Mouse (Mus musculus) embryonic facial prominence, embryonic 13.5 days (tissue): ENCODE results near the gene Nf2. TPM values are rescaled to one million over a fixed set of nuclear protein-coding genes. Genes with fewer than 3 reads are reported as not detected.
A peak's percentile ranks its signal among the peaks of the same experiment; 100 is the strongest.

Experiments used
- ATAC-seq: fragments of 200-750 bp; cut with Nextera tagmentation; 2 replicates; pipeline ENCODE4 v1.8.0; 2017; ENCODE audit warnings: low read depth; ENCODE audit not compliant: insufficient number of reproducible peaks, insufficient read depth, low FRiP score, low TSS enrichment
- H3K27ac ChIP-seq: fragments of 300-500 bp; sonication (generic); 2 replicates; pipeline ENCODE4 v1.5.1; 2015; ENCODE audit warnings: moderate library complexity, mild to moderate bottlenecking, inconsistent platforms
- H3K27me3 ChIP-seq: fragments of 300-500 bp; sonication (generic); 2 replicates; pipeline ENCODE4 v1.6.1; 2015; ENCODE audit warnings: mild to moderate bottlenecking, inconsistent platforms
- H3K36me3 ChIP-seq: fragments of 300-500 bp; sonication (generic); 2 replicates; pipeline ENCODE4 v1.6.1; 2015; ENCODE audit warnings: mild to moderate bottlenecking, inconsistent platforms
- H3K4me1 ChIP-seq: fragments of 300-500 bp; sonication (generic); 2 replicates; pipeline ENCODE4 v1.6.1; 2015; ENCODE audit warnings: inconsistent platforms
- H3K4me2 ChIP-seq: fragments of 300-500 bp; sonication (generic); 2 replicates; pipeline ENCODE4 v1.6.1; 2015; ENCODE audit warnings: moderate library complexity, mild to moderate bottlenecking, inconsistent platforms
- H3K4me3 ChIP-seq: fragments of 300-500 bp; sonication (generic); 2 replicates; pipeline ENCODE4 v1.5.1; 2015; ENCODE audit warnings: mild to moderate bottlenecking, inconsistent platforms
- H3K9ac ChIP-seq: fragments of 300-500 bp; sonication (generic); 2 replicates; pipeline ENCODE4 v1.6.1; 2015; ENCODE audit warnings: mild to moderate bottlenecking, inconsistent platforms
- H3K9me3 ChIP-seq: fragments of 300-500 bp; sonication (generic); 2 replicates; pipeline ENCODE4 v1.6.1; 2016; ENCODE audit warnings: inconsistent platforms
- WGBS: fragments of 180-500 bp; shearing (Covaris S2); methylation state at CpG from one replicate; pipeline ENCODE4 v1.1.7; 2015; ENCODE audit warnings: mixed read lengths; 5-methylcytosine and 5-hydroxymethylcytosine counted together
- polyA plus RNA-seq: library from polyadenylated mRNA; unstranded; fragments of >200 nt; fragmentation: Nextera tagmentation; extraction: Ambion mirVana; gene quantifications from 2 replicates; pipeline ENCODE4 v1.2.1, GENCODE M21; 2015

Nf2 gene
- polyA plus RNA-seq = 55.7 and 61.4 TPM in 2 replicates

DNA sequence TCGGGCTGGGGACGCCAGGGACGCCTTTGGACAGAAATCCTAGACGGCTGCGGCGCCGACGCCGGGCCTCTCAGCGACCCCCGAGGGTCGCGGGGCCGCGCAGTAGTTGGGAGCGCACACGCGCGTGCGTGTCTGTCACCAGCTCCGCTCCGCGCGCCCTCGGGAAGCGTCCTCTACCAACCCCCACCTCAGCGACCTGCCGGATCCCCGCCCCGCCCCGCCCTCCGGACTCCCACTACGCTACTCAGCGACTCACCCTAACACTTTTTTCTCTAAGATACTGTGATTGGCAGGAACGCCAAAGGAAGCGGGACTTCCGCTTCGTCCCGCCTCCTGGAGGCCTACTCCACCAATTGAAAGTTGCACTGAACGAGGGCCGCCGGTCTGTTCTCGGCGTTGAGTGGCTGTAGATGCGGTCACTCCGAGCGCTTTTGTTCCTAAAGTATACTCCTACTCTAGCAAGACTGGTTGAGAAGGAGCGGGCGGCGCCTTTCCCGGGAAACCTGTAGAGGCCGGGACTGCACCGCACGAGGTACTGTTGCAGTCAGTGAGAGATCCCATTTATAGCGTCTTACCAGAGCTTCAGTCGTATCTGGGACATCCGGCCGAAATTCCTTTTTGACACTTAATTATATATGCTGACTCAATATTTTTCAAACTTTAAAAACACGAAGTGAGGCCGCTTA, at the start of gene Nf2:
Nf2 (minus strand) TSS at position 279 of the 686 bp plus-strand sequence.
- Histone ChIP-seq H3K4me3 (peak within 1 kb of the TSS; percentile 99), H3K36me3 (no peaks in the 10 kb centered on the region), H3K9me3 (no peaks in the 10 kb centered on the region), H3K27me3 (no peaks in the 10 kb centered on the region), H3K27ac (peak within 1 kb of the TSS; percentile 78), H3K9ac (peak within 1 kb of the TSS; percentile 94), H3K4me1 (peaks cover 14% of the 10 kb centered on the region), H3K4me2 (peak within 1 kb of the TSS; percentile 67)
- under 1% methylated on average over 60 of the region's 60 CpGs for WGBS
- ATAC-seq = peak; percentile 99

GRCm38 (mm10) chr11:4894848-4895816, 45.8 kb upstream of the Nf2 start, which contains the start of gene Thoc5:
Gene Thoc5, plus strand, starts transcription at chr11:4895320.
- H3K9me3 ChIP-seq = no peaks in the 10 kb centered on the region
- no peaks in the 10 kb centered on the region for H3K27me3 ChIP-seq
- peaks cover 44% of the 10 kb centered on the region for H3K36me3 ChIP-seq
- peak within 1 kb of the TSS; percentile 71; the same call in 1 of the 2 replicates for H3K27ac ChIP-seq
- 2% methylated on average over 52 of the region's 52 CpGs for WGBS
- peak within 1 kb of the TSS; percentile 84 for H3K4me2 ChIP-seq
- H3K4me3 ChIP-seq = peak within 1 kb of the TSS; percentile 75
- H3K9ac ChIP-seq = peak within 1 kb of the TSS; percentile 88
- peaks cover 5% of the 10 kb centered on the region for H3K4me1 ChIP-seq
- peak; percentile 74; the same call in 1 of the 2 replicates for ATAC-seq

- no peak overlapping the region for H3K9ac ChIP-seq
- no peaks in the 10 kb centered on the region for H3K27me3 ChIP-seq
- WGBS = 97% methylated on average over 3 of the region's 3 CpGs
- peaks cover 68% of the 10 kb centered on the region for H3K36me3 ChIP-seq
- no peak overlapping the region for H3K27ac ChIP-seq
- H3K4me1 ChIP-seq = 0 out of 2 replicates have a peak, but pooled peaks cover 4% of the 10 kb centered on the region
- ATAC-seq = no peak
- H3K4me2 ChIP-seq = no peak overlapping the region
- no peaks in the 10 kb centered on the region for H3K9me3 ChIP-seq
- no peak overlapping the region for H3K4me3 ChIP-seq
Measured at GRCm38 (mm10) chr11:4886987-4887386, 37.7 kb upstream of the Nf2 start.

GRCm38 (mm10) chr11:4885385-4885903, 36.1 kb upstream of the Nf2 start:
- Histone ChIP-seq H3K27ac (no peak overlapping the region), H3K36me3 (peaks cover 56% of the 10 kb centered on the region), H3K4me1 (0 out of 2 replicates have a peak, but pooled peaks cover 4% of the 10 kb centered on the region), H3K9ac (no peak overlapping the region), H3K9me3 (no peaks in the 10 kb centered on the region), H3K4me3 (no peak overlapping the region), H3K4me2 (no peak overlapping the region), H3K27me3 (no peaks in the 10 kb centered on the region)
- WGBS = 68% methylated on average over 2 of the region's 2 CpGs
- no peak for ATAC-seq

- Histone ChIP-seq H3K27me3 (no peaks in the 10 kb centered on the region), H3K27ac (no peak overlapping the region), H3K36me3 (peaks cover 33% of the 10 kb centered on the region), H3K4me1 (0 out of 2 replicates have a peak, but pooled peaks cover 4% of the 10 kb centered on the region), H3K9me3 (no peaks in the 10 kb centered on the region), H3K4me3 (no peak overlapping the region), H3K4me2 (no peak overlapping the region), H3K9ac (no peak overlapping the region)
- WGBS = 55% methylated on average over 14 of the region's 14 CpGs
- ATAC-seq = 0 out of 2 replicates have a peak, but pooled peaks have one; percentile 20
Measured at GRCm38 (mm10) chr11:4882892-4883627, 33.7 kb upstream of the Nf2 start.

DNA sequence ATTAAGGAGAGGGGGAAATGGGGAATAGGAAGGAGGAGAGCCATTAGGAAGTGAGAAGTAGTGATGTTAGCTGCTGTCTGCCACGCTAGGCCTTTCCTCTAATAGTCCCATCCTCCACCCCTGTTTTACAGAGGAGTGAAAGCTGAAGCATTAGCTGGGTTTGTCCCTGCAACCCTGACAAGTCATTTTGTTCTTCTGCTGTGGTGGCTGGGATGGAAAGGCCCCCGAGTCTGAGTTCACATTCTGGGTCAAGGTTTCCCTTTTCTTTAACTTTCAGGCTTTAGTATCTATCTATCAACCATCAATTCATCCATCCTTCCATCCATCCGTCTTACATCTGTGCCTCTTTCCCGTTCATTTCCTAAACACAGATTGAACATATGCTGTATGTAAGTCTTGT, 31.8 kb upstream of the Nf2 start:
- H3K27ac ChIP-seq = no peak overlapping the region
- ATAC-seq = no peak
- no peak overlapping the region for H3K4me2 ChIP-seq
- no peaks in the 10 kb centered on the region for H3K27me3 ChIP-seq
- no peak overlapping the region for H3K4me3 ChIP-seq
- no peaks in the 10 kb centered on the region for H3K9me3 ChIP-seq
- 0 out of 2 replicates have a peak, but pooled peaks cover 4% of the 10 kb centered on the region for H3K4me1 ChIP-seq
- 86% methylated on average over 4 of the region's 4 CpGs for WGBS
- H3K9ac ChIP-seq = no peak overlapping the region
- peaks cover 28% of the 10 kb centered on the region for H3K36me3 ChIP-seq

- Histone ChIP-seq H3K27me3 (no peaks in the 10 kb centered on the region), H3K4me1 (peaks cover 10% of the 10 kb centered on the region), H3K36me3 (peaks cover 11% of the 10 kb centered on the region; the same call in 1 of the 2 replicates), H3K27ac (no peak overlapping the region), H3K9ac (peak overlapping the region; percentile 75), H3K4me2 (peak overlapping the region; percentile 75), H3K9me3 (no peaks in the 10 kb centered on the region), H3K4me3 (peak overlapping the region; percentile 68)
- WGBS = 5% methylated on average over 10 of the region's 10 CpGs
- 0 out of 2 replicates have a peak, but pooled peaks have one; percentile 12 for ATAC-seq
Measured at GRCm38 (mm10) chr11:4874551-4874950, 25.2 kb upstream of the Nf2 start.

- H3K4me1 ChIP-seq = peaks cover 10% of the 10 kb centered on the region
- no peak within 1 kb of the TSS for H3K27ac ChIP-seq
- H3K36me3 ChIP-seq = peaks cover 11% of the 10 kb centered on the region; the same call in 1 of the 2 replicates
- under 1% methylated on average over 30 of the region's 30 CpGs for WGBS
- no peaks in the 10 kb centered on the region for H3K27me3 ChIP-seq
- peak within 1 kb of the TSS; percentile 75 for H3K4me2 ChIP-seq
- ATAC-seq = peak; percentile 83
- peak within 1 kb of the TSS; percentile 75 for H3K9ac ChIP-seq
- H3K9me3 ChIP-seq = no peaks in the 10 kb centered on the region
- peak within 1 kb of the TSS; percentile 68 for H3K4me3 ChIP-seq
Measured at GRCm38 (mm10) chr11:4873755-4874475, 24.6 kb upstream of the Nf2 start, which contains the start of gene Nipsnap1. Gene Nipsnap1, plus strand, starts transcription at chr11:4873951.

- no peak for ATAC-seq
- H3K4me1 ChIP-seq = peaks cover 19% of the 10 kb centered on the region
- 36% methylated on average over 10 of the region's 10 CpGs for WGBS
- H3K27ac ChIP-seq = no peak overlapping the region
- no peaks in the 10 kb centered on the region for H3K36me3 ChIP-seq
- no peak overlapping the region for H3K4me3 ChIP-seq
- H3K9ac ChIP-seq = no peak overlapping the region
- no peaks in the 10 kb centered on the region for H3K9me3 ChIP-seq
- no peaks in the 10 kb centered on the region for H3K27me3 ChIP-seq
- H3K4me2 ChIP-seq = no peak overlapping the region
Measured at GRCm38 (mm10) chr11:4865645-4866251, 16.4 kb upstream of the Nf2 start.

DNA sequence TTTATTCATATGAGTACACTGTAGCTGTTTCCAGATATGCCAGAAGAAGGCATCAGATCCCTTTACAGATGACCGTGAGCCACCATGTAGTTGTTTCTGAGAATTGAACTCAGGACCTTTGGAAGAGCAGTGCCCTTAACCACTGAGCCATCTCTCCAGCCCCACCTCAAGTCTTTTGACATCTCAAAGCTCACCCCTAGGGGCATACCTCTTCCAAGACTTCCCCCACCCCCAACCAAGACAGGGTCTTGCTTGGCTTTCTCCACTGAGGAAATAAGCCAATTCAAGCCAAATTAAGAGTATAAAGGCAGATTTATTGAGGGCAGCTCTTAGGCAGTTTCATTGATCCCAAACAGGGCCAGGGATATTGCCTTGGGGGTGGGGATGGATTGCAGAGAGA, 13.4 kb upstream of the Nf2 start:
- Histone ChIP-seq H3K36me3 (no peaks in the 10 kb centered on the region), H3K4me1 (peaks cover 19% of the 10 kb centered on the region), H3K4me3 (no peak overlapping the region), H3K27me3 (no peaks in the 10 kb centered on the region), H3K9ac (no peak overlapping the region), H3K9me3 (no peaks in the 10 kb centered on the region), H3K4me2 (no peak overlapping the region), H3K27ac (peak overlapping the region; percentile 77; the same call in 1 of the 2 replicates)
- no peak for ATAC-seq
- 82% methylated on average over 1 of the region's 1 CpGs for WGBS
